Mouse (Mus musculus) frontal cortex, postnatal 36 days (tissue): Measurements from ENCODE around the gene Myo16.

Experiments used
- DNase-seq, 2 experiments: peaks; one replicate each; pipeline ENCODE4 v3.0.0; 2022; ENCODE audit warnings: low spot score in 2 of 2

The Myo16 gene

DNA sequence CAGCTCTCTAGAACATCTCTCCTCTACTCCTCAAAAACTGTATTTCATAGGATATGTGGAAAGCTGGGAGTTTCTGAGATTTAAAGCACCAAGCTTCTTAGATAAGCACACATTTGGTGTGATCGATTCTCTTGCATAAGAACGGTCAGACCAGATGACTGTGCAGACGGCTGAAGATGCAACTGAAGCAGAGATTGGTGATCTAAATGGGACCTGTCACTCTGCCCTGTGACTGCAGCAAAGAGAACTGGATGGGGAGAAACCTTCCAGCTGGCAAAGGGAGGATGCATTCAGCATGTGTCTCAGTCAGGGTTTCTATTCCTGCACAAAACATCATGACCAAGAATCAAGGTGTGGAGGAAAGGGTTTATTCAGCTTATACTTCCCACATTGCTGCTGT is 318.7 kb downstream of the Myo16 start:
- peak in 1 of 2 experiments; percentile 41 for DNase-seq

- DNase-seq = peak; percentile 38 to 68
These were observed 320.7 kb downstream of the Myo16 start for GRCm38 (mm10) chr8:10474446-10474845.

- no peak for DNase-seq
These were observed 325.3 kb downstream of the Myo16 start for GRCm38 (mm10) chr8:10479059-10479458.

DNA sequence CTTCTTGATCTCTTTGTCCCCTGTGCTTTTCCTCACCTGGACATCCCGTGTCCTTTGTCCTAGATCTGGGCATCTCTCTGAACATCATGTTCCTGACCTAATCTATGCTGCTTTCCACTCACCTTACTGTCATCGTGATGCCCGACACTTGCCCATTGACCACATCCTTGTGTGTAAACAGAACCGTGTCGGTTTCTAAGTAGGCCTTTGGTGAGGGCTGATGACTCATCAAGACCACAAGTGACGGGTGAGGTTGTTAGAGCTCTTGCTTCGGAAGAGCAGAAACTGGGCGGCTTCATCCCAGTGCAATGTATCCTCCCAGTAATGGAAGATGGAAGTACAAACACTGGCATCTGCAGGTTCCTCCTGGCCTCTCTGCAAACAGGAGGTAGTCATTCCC is 327.1 kb downstream of the Myo16 start:
- DNase-seq = no peak

- no peak for DNase-seq
These were observed 328.4 kb downstream of the Myo16 start for GRCm38 (mm10) chr8:10482064-10482463.

DNA sequence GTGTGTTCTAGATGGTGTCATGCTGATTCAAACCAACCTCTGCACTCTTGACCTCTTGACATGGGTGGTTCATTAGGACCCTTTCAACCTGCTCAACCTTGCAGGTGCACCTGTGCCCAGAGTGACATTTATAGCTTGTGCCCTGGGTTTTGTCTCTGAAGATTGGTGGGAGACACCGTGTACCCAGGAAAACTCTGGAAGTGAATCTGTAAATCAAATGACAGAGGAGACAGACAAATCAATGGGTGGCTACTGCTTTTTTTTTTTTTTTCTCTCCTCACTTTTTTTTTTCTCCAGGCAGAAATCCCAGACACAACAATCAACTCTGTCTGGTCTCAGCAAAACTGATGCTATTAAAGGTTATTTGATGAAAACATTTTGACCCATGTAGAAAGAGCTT is 329.2 kb downstream of the Myo16 start:
- DNase-seq = no peak

DNA sequence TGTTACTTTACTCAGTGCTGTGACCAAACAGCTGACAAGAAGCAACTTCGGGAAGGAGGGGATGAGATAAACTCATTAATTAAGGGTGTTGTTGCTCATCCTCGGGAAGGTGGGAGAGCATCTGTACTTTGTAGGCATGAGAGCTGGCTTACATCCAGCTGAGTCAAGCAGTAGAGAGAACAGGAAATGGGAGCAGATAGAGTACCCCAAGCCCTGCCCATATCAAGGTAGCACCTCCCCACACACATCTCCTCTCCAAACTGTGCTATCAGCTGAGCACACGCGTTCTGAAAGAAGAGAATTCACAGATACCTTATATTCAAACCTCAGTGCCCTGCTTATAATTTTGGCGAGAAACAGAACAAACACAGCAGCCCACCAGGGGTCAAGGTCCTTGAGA is 330.1 kb downstream of the Myo16 start:
- no peak for DNase-seq

DNA sequence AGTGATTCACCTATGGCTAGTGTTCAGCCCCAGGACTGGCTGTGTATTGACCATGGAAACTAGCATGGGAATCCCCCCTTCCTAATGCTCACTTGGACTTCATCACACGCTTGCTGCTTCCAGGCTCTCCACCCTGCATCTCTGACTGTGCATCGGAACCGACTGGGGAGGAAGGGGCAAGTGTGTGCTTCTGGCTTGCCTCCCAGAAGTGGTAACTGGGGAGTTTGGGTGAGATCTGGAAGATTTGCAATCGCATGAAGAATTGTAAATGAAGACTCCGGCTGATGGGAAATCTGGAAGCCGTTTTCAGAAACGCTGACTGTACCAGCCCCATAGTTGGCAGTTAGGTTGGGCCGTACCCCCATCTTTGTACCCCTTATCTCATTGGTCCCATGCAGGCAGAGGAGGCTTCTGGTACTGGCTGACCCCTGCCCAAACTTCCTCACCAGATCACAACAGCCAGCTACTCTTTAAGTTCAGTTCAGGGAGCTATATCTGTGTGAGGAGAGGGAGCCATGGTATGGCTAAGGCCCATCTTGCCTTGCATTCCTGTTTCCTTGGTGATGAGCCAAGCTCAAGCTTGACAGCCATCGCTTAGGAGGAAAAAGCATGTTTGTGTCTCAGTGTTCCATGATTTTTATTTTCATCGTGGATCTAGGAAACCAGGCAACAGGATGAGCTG is 336.2 kb downstream of the Myo16 start:
- DNase-seq = no peak

DNA sequence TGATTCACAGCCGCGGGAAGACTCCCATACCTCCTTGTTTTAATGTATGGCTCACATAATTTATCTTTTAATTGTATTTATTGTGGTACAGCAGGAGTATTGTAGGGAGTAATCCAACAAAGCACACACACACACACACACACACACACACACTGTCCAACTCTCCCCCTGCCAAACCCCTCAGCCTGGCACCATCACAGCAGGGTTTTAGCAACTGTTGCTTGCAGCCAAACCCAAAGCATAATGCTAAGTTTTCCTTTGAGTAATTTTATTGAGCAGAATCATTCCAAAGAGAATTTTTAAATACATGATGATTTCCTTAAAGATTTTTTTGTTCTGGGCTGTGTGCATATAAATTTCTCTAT is 336.7 kb downstream of the Myo16 start:
- DNase-seq = no peak

DNA sequence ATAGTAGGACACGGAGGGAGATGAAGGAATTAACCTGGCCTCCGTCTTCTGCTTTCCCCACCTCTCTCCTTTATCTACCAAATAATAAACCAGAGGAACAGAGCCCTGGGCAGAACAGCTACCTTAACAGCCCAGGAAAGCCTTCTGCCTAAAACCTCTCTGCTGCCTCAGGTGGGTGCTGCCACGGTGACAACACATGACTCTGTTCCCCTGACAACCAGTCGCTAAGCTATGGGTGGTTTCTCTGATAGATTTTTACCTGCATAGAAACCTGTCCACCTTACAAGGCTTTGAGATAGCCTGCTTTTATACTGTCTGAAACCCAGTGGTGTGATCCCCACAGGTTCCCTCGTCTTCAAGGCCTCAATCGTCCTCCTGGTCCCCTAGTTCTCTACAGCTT is 337.2 kb downstream of the Myo16 start:
- DNase-seq = no peak

DNA sequence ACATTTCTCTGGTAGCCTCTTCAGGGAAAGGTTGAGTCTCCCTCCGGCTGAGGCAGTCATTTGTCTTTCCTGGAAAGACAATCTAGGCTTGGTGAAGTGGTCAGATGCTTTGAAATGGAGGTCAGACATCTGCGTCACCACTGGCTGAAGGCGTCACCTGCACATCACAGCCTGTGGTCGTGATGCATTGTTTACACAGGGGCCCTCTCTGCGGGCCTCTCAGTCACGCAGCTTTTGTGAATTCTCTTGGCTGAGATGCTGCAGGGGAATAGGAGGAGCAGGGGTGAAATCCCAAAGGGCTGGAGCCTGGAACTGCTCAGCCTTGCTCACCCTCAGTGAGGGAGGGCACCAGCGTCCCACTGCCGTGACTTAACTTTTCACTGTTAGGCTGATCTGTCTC is 346.1 kb downstream of the Myo16 start:
- DNase-seq = no peak

DNA sequence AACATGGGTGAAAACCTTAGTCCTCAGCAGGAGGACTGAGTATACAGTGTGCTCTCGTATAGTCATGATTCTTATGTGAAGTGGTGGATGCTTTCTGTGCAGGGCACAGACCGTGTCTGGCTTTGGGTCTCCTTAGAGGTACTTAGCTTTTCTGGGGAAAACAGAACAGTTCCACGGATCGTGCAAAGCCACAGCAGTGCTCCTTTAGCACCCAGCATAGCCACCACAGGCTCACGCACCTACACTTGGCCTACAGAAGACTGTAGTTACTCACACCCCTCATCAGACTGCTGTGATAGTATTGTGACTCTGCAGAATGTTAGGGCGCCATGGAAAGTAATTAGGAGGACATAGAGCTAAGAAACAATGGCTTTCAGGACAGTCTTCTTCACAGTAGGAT is 346.8 kb downstream of the Myo16 start:
- no peak for DNase-seq

- no peak for DNase-seq
These were observed 348.0 kb downstream of the Myo16 start for GRCm38 (mm10) chr8:10501750-10502149.

- DNase-seq = peak in 1 of 2 experiments; percentile 31
These were observed 358.4 kb downstream of the Myo16 start for GRCm38 (mm10) chr8:10512105-10512504.

GRCm38 (mm10) chr8:10517381-10517780 is 363.7 kb downstream of the Myo16 start:
- DNase-seq = no peak

- no peak for DNase-seq
These were observed 365.6 kb downstream of the Myo16 start for GRCm38 (mm10) chr8:10519276-10519675.

- DNase-seq = no peak
These were observed 367.8 kb downstream of the Myo16 start for GRCm38 (mm10) chr8:10521463-10521862.

DNA sequence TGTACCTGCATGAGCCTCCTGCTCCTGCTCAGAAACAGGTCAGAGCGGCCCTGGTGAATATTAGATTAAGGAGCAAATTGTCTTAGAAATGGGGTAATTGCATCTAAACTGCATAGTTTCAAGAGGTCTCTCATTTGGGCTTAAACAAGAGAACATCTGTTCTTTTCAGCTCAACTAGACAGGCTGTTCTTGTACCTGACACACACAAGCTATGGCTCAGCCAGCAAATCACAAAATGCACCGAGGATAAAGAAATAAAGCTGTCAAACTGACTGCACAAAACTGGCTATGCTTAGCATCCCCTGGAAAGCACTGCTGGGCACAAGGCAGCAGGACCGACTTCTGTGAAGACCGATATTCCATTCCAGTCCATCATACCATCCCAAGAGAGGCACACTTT is 372.0 kb downstream of the Myo16 start:
- DNase-seq = no peak

DNA sequence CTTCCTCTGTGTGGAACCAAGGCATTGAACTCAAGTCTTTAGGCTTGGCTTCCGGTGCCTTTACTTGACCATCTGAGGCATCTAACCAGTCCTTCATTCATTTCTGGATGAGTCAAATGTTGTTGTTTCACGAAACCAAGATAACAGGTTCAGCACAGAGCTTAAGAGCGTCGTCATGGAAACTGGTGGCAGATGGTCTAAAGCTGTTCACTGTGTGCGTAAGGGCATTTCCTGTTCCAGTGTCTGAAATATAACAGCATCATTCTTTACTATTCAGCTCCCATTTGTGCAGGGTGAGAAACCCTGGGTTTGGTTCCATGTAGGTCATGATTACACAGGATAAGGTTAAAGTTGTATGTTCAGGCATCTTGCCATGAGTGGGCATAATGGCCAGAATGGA is 372.9 kb downstream of the Myo16 start:
- DNase-seq = no peak

DNA sequence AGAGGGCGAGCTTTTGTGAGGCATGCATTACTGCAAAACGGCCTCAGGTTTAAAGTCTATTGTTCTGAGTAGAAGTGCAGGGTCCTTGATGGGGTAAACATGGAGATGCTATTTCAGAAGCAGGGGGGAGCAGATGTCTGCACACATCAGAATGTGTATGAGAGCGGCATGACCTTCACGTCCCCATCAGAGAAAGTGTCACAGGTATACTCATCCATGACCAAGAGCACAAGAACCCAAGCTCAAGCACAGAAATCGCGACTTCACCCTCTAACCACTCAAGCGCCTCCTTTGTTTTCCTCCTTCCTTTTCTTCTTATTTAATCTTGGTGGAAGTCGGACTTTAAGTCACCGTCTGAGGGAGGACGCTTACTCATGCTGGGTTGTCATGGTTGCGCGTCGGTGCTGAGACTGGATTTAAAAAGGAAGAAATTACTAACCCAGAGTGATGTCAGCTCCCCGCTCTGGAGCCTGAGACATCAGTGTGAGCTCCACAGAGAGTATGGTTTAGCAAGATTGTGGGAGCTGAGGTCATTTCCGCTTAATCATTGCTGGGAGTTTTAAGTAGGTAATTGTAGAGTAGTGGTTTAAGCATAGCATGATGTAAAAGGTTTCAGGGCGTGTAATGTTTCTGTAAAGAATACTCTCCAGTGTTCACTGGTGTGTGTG is 381.0 kb downstream of the Myo16 start:
- DNase-seq = peak; percentile 60 to 77

- DNase-seq = peak in 1 of 2 experiments; percentile 39
These were observed 384.6 kb downstream of the Myo16 start for GRCm38 (mm10) chr8:10538319-10538718.

DNA sequence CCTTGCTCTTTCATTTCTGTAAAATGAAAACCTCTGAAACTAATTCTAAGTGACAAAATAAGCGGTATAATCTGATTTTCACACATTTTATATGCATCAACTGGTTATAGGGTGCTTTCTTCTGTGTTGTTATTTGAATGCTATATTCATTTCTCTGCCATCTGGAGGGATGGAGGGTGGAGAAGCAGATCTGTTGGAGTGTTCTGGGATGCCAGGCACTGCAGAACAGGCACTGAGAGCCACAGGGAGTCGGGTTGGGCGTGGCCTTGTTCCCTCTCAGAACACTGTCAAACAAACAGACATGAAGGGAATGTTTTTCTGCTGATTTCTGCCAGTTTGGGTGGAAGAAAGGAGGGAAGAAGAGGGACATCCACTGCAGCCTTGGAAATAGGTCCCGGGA is 386.0 kb downstream of the Myo16 start:
- DNase-seq = no peak

- DNase-seq = peak in 1 of 2 experiments; percentile 64
These were observed 392.2 kb downstream of the Myo16 start for GRCm38 (mm10) chr8:10545890-10546289.

DNA sequence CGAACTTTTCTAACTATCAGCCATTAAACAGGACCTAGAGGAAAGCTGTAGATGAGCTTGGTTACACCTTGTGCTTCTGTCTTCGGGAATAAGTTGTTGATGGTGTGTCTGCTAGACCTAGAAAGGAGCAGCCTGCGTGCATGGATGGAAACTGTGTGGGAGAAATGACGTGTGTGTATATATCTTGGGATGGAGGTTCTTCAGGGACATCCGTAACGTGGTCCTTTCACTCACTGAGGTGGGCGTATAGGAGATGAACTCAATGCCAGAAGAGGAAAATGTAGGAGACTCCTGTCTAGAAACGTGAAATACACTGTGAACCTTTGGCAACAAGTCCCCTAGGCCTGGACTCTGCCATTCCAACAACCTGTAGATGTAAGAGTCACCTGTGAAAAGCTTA is 392.8 kb downstream of the Myo16 start:
- DNase-seq = peak; percentile 42 to 53
